Mouse (Mus musculus) kidney, adult 2 months (tissue): ENCODE measurements at regions not wholly inside any gene's neighbourhood (a gene's known extent, or its start where the extent isn't known, plus 50 kb on each side); places are given as distances from the start of the nearest gene placed in this dataset.

Experiments used
- CTCF ChIP-seq: fragments of 200-500 bp; conservative IDR thresholded peaks from 2 replicates; pipeline ENCODE4 v1.5.1; 2011; ENCODE audit warnings: low read depth, mild to moderate bottlenecking, control low read depth, low read length, moderate library complexity, mixed read lengths; ENCODE audit not compliant: insufficient read depth, insufficient read length
- POLR2A ChIP-seq: fragments of 200-500 bp; IDR thresholded peaks from one replicate; pipeline ENCODE4 v1.6.1; 2011; ENCODE audit warnings: low read depth, low read length, control low read depth

- TF ChIP-seq POLR2A (no peak), CTCF (no peak)
These were observed 254.7 kb downstream of the Cxcl12 start for GRCm38 (mm10) chr6:117422846-117423573.
